Mouse (Mus musculus): Measurements from ENCODE around the gene Fam217b. TPM values are rescaled to one million over a fixed set of nuclear protein-coding genes. Genes with fewer than 3 reads are reported as not detected.

Gene Fam217b
- polyA plus RNA-seq, 1 experiment: 2.9 TPM

DNA sequence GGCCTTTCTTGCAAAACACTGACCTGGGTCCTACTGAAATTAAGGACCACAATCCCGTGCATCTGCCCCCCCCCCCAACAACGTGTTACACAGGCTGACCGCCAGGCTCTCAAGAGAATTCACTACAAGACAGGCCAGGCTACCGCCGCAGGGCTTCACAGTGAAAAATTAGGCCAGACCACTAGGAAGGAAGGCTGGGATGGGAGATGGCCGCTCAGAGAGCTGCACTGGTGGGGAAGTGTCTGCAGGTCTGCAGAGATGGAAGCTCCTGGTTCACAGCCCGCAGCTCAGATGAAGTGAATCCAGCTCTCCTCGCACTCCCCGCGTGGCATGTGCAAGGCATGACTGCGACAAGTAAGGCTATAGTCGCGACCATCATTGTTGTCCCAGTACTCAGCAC is 1.2 kb upstream of the Fam217b start:
- Histone ChIP-seq H3K27ac (ENCODE audit: insufficient read depth, low read length) (no peak overlapping the region), H3K36me3 (ENCODE audit: control insufficient read depth, insufficient read depth, low read length, poor library complexity, severe bottlenecking) (no peaks in the 10 kb centered on the region), H3K9me3 (replicated peaks; ENCODE audit: control insufficient read depth, insufficient read depth, low read length, poor library complexity, severe bottlenecking) (no peaks in the 10 kb centered on the region), H3K4me1 (ENCODE audit: control insufficient read depth, insufficient read depth, low read length) (no peaks in the 10 kb centered on the region), H3K9ac (ENCODE audit: low read depth, poor library complexity, severe bottlenecking) (no peak overlapping the region), H3K27me3 (ENCODE audit: control insufficient read depth, insufficient read depth, low read length, poor library complexity, severe bottlenecking) (peaks cover 1% of the 10 kb centered on the region), H3K4me3 (ENCODE audit: low read depth, low read length) (no peak overlapping the region)
- TF ChIP-seq EP300 (IDR thresholded peaks at IDR 0.05; ENCODE audit: insufficient read depth, low read depth, low read length): no peak
- no peak for TF ChIP-seq CTCF (IDR thresholded peaks at IDR 0.05; ENCODE audit: low read depth, low read length)
- no peak for TF ChIP-seq POLR2A (IDR thresholded peaks at IDR 0.05; ENCODE audit: insufficient read depth, low read length)

DNA sequence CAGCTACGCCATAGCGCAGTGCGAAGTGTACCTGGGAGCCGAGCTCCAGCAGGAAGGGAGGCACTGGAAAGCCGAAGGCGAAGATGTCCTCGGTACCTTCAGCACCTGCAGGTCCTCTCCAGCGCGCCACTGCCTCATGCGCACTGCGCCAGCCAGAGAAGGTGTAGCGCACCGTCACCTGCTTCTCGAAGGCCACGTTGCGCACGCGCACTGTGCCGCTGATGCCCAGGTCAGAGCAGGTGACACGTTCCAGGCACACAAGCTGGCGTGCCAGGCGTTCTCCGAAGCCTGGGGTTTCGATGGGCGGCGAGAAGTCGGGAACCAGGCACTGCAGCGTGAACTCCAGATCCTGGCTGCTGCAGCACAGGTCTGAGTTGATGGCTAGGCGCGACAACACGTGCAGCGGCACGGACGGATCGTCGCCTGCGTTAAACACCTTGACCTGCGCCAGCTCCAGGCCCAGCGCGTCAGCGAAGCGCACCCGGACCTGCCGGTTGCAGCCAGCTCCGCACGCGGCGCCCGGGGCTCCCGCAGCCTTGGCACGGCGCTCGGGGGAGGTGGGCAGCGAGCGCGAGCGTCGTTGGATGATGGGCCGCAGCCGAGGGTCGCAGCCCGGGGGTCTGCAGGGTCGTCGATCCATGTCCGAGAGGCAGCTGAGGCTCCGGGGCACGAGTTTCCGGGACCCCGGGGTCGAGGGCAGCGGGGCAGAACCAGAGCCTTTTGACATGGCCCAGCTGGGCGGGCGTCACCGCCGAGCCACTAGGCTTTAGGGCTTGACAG is 653 bp upstream of the Fam217b start:
- TF ChIP-seq CTCF (IDR thresholded peaks at IDR 0.05; ENCODE audit: low read depth, low read length) (no peak), POLR2A (IDR thresholded peaks at IDR 0.05; ENCODE audit: insufficient read depth, low read length) (no peak), EP300 (IDR thresholded peaks at IDR 0.05; ENCODE audit: insufficient read depth, low read depth, low read length) (no peak)
- peak overlapping the region; percentile 73 for H3K4me3 ChIP-seq (ENCODE audit: low read depth, low read length)
- H3K27me3 ChIP-seq (ENCODE audit: control insufficient read depth, insufficient read depth, low read length, poor library complexity, severe bottlenecking): peaks cover 1% of the 10 kb centered on the region
- H3K9ac ChIP-seq (ENCODE audit: low read depth, poor library complexity, severe bottlenecking): peak overlapping the region; percentile 49
- no peak overlapping the region for H3K27ac ChIP-seq (ENCODE audit: insufficient read depth, low read length)
- H3K9me3 ChIP-seq (replicated peaks; ENCODE audit: control insufficient read depth, insufficient read depth, low read length, poor library complexity, severe bottlenecking): no peaks in the 10 kb centered on the region
- H3K4me1 ChIP-seq (ENCODE audit: control insufficient read depth, insufficient read depth, low read length): no peaks in the 10 kb centered on the region
- H3K36me3 ChIP-seq (ENCODE audit: control insufficient read depth, insufficient read depth, low read length, poor library complexity, severe bottlenecking): no peaks in the 10 kb centered on the region

DNA sequence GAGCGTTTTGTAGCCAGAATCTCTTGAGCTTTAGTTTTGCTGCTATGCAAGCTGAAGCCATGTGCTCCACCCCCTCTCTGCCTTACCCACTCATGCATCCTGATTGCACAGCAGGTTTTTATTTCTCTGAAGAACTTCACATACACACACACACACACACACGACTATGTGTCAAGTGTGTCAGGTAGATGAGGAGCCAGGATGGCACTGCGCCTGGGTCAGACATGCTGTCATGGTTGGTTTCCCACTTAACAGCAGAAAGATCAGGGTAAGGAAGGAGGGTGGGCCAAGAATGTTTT is 775 bp downstream of the Fam217b start:
- H3K4me1 ChIP-seq (ENCODE audit: control insufficient read depth, insufficient read depth, low read length): no peaks in the 10 kb centered on the region
- no peak overlapping the region for H3K4me3 ChIP-seq (ENCODE audit: low read depth, low read length)
- TF ChIP-seq EP300 (IDR thresholded peaks at IDR 0.05; ENCODE audit: insufficient read depth, low read depth, low read length): no peak
- TF ChIP-seq POLR2A (IDR thresholded peaks at IDR 0.05; ENCODE audit: insufficient read depth, low read length): no peak
- no peak for TF ChIP-seq CTCF (IDR thresholded peaks at IDR 0.05; ENCODE audit: low read depth, low read length)
- peaks cover 1% of the 10 kb centered on the region for H3K27me3 ChIP-seq (ENCODE audit: control insufficient read depth, insufficient read depth, low read length, poor library complexity, severe bottlenecking)
- H3K9me3 ChIP-seq (replicated peaks; ENCODE audit: control insufficient read depth, insufficient read depth, low read length, poor library complexity, severe bottlenecking): no peaks in the 10 kb centered on the region
- H3K27ac ChIP-seq (ENCODE audit: insufficient read depth, low read length): no peak overlapping the region
- no peaks in the 10 kb centered on the region for H3K36me3 ChIP-seq (ENCODE audit: control insufficient read depth, insufficient read depth, low read length, poor library complexity, severe bottlenecking)
- H3K9ac ChIP-seq (ENCODE audit: low read depth, poor library complexity, severe bottlenecking): no peak overlapping the region

DNA sequence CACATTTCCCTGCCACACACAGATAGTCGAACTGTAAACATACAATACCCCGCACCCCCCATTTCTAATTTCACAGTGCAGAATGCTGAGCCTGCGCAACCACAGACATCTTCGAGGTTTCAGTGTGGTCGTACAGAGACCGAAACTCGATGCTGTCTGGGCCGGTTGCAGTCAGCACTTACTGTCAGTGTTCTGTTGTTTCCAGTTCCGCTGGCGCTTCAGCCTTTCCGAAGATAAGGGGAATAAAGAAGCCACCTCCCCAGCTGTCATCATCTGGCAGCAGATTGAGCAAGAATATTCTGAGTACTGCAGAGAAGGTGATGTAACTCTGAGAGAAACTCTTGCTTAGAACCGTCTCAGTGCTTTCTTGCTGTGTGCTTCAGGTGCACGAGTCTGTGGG is 2.1 kb downstream of the Fam217b start:
- Histone ChIP-seq H3K4me3 (ENCODE audit: low read depth, low read length) (no peak overlapping the region), H3K9me3 (replicated peaks; ENCODE audit: control insufficient read depth, insufficient read depth, low read length, poor library complexity, severe bottlenecking) (no peaks in the 10 kb centered on the region), H3K36me3 (ENCODE audit: control insufficient read depth, insufficient read depth, low read length, poor library complexity, severe bottlenecking) (no peaks in the 10 kb centered on the region), H3K9ac (ENCODE audit: low read depth, poor library complexity, severe bottlenecking) (no peak overlapping the region), H3K4me1 (ENCODE audit: control insufficient read depth, insufficient read depth, low read length) (no peaks in the 10 kb centered on the region), H3K27ac (ENCODE audit: insufficient read depth, low read length) (no peak overlapping the region), H3K27me3 (ENCODE audit: control insufficient read depth, insufficient read depth, low read length, poor library complexity, severe bottlenecking) (peaks cover 1% of the 10 kb centered on the region)
- TF ChIP-seq POLR2A (IDR thresholded peaks at IDR 0.05; ENCODE audit: insufficient read depth, low read length): no peak
- TF ChIP-seq CTCF (IDR thresholded peaks at IDR 0.05; ENCODE audit: low read depth, low read length): no peak
- TF ChIP-seq EP300 (IDR thresholded peaks at IDR 0.05; ENCODE audit: insufficient read depth, low read depth, low read length): no peak

DNA sequence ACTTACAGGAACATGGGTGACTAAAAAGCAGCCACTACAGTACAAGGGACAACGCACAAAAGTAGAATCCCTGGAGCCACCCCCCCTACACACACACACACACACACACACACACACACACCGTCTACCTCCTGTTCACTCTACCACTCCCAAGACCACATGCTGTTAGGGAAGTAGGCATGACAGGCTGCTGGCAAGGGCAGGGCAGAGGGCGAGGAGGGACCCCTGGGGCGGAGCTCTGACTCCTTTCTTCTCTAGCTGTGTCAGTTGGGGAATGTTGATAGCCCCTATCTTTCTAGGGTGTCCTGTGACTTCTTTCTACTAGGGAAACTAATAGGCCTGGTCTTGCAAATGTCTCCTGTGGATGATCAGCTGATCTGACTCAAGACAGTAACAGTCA is 2.6 kb downstream of the Fam217b start:
- Histone ChIP-seq H3K9me3 (replicated peaks; ENCODE audit: control insufficient read depth, insufficient read depth, low read length, poor library complexity, severe bottlenecking) (no peaks in the 10 kb centered on the region), H3K27me3 (ENCODE audit: control insufficient read depth, insufficient read depth, low read length, poor library complexity, severe bottlenecking) (peaks cover 1% of the 10 kb centered on the region), H3K27ac (ENCODE audit: insufficient read depth, low read length) (no peak overlapping the region), H3K36me3 (ENCODE audit: control insufficient read depth, insufficient read depth, low read length, poor library complexity, severe bottlenecking) (no peaks in the 10 kb centered on the region), H3K4me1 (ENCODE audit: control insufficient read depth, insufficient read depth, low read length) (no peaks in the 10 kb centered on the region), H3K9ac (ENCODE audit: low read depth, poor library complexity, severe bottlenecking) (no peak overlapping the region), H3K4me3 (ENCODE audit: low read depth, low read length) (no peak overlapping the region)
- TF ChIP-seq POLR2A (IDR thresholded peaks at IDR 0.05; ENCODE audit: insufficient read depth, low read length) (no peak), EP300 (IDR thresholded peaks at IDR 0.05; ENCODE audit: insufficient read depth, low read depth, low read length) (no peak), CTCF (IDR thresholded peaks at IDR 0.05; ENCODE audit: low read depth, low read length) (no peak)

DNA sequence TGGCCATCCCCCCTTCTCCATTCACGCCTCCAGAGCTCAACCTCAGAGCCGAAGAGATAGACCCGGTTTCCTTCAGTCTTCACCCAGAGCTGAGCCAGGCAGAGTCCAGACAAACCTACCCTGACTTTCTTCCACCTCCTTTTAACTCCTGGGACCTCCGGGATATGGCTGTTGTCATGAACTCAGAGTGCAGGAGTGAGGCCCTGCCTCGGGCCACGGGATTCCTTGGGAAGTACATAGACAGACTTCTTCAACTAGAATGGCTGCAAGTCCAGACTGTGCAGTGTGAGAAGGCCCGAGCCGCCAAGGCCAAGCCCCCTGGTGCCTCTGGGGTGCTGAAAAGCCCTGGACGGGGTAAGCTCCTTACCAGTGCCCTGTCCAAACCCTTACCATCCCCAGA is 6.3 kb downstream of the Fam217b start:
- Histone ChIP-seq H3K9ac (ENCODE audit: low read depth, poor library complexity, severe bottlenecking) (no peak overlapping the region), H3K27ac (ENCODE audit: insufficient read depth, low read length) (no peak overlapping the region), H3K4me1 (ENCODE audit: control insufficient read depth, insufficient read depth, low read length) (no peaks in the 10 kb centered on the region), H3K27me3 (ENCODE audit: control insufficient read depth, insufficient read depth, low read length, poor library complexity, severe bottlenecking) (no peaks in the 10 kb centered on the region), H3K4me3 (ENCODE audit: low read depth, low read length) (no peak overlapping the region), H3K9me3 (replicated peaks; ENCODE audit: control insufficient read depth, insufficient read depth, low read length, poor library complexity, severe bottlenecking) (no peaks in the 10 kb centered on the region), H3K36me3 (ENCODE audit: control insufficient read depth, insufficient read depth, low read length, poor library complexity, severe bottlenecking) (no peaks in the 10 kb centered on the region)
- TF ChIP-seq POLR2A (IDR thresholded peaks at IDR 0.05; ENCODE audit: insufficient read depth, low read length) (no peak), EP300 (IDR thresholded peaks at IDR 0.05; ENCODE audit: insufficient read depth, low read depth, low read length) (no peak), CTCF (IDR thresholded peaks at IDR 0.05; ENCODE audit: low read depth, low read length) (no peak)

Measured in ES-Bruce4 (cell line).